Mouse (Mus musculus) liver, postnatal 0 days (tissue): Measurements from ENCODE around the gene Atp6v1g2. TPM values are rescaled to one million over a fixed set of nuclear protein-coding genes. Genes with fewer than 3 reads are reported as not detected.

Experiments
- ATAC-seq: fragments of 200-750 bp; cut with Nextera tagmentation; 2 replicates; pipeline ENCODE4 v1.8.0; 2017; ENCODE audit warnings: mild to moderate bottlenecking, moderate library complexity
- DNase-seq: peaks from one replicate; pipeline ENCODE4 v3.0.0-alpha.2; 2016
- H3K27ac ChIP-seq: fragments of 300-500 bp; sonication (generic); 2 replicates; pipeline ENCODE4 v1.5.1; 2014; ENCODE audit warnings: antibody characterized with exemption, moderate library complexity, mild to moderate bottlenecking, low read depth
- H3K27me3 ChIP-seq: fragments of 300-500 bp; sonication (generic); 2 replicates; pipeline ENCODE4 v1.6.1; 2014; ENCODE audit warnings: low read length, control low read depth, mixed read lengths; ENCODE audit not compliant: insufficient read depth
- H3K36me3 ChIP-seq: fragments of 300-500 bp; sonication (generic); replicated peaks from 2 replicates; pipeline ENCODE4 v1.6.1; 2014; ENCODE audit warnings: mild to moderate bottlenecking, control low read depth, low read length, moderate library complexity, mixed read lengths; ENCODE audit not compliant: insufficient read depth
- H3K4me1 ChIP-seq: fragments of 300-500 bp; sonication (generic); 2 replicates; pipeline ENCODE4 v1.6.1; 2014; ENCODE audit warnings: antibody characterized with exemption, mild to moderate bottlenecking, control low read depth; ENCODE audit not compliant: insufficient read depth
- H3K4me2 ChIP-seq: fragments of 300-500 bp; sonication (generic); 2 replicates; pipeline ENCODE4 v1.6.1; 2014; ENCODE audit warnings: low read depth, mild to moderate bottlenecking, low read length, moderate library complexity, mixed read lengths
- H3K4me3 ChIP-seq: fragments of 300-500 bp; sonication (generic); 2 replicates; pipeline ENCODE4 v1.5.1; 2014; ENCODE audit warnings: low read depth, low read length
- H3K9ac ChIP-seq: fragments of 300-500 bp; sonication (generic); replicated peaks from 2 replicates; pipeline ENCODE4 v1.6.1; 2014; ENCODE audit warnings: mild to moderate bottlenecking, moderate library complexity
- H3K9me3 ChIP-seq: fragments of 300-500 bp; sonication (generic); 2 replicates; pipeline ENCODE4 v1.6.1; 2016; ENCODE audit warnings: mild to moderate bottlenecking, control low read depth, low read length, mixed read lengths
- CTCF ChIP-seq: sonication (generic); IDR thresholded peaks from 2 replicates; pipeline ENCODE4 v1.5.1; 2016; ENCODE audit warnings: antibody characterized with exemption, low read depth
- EP300 ChIP-seq: IDR thresholded peaks from 2 replicates; pipeline ENCODE4 v1.6.1; 2016; ENCODE audit warnings: antibody characterized with exemption, low read depth, mild to moderate bottlenecking
- WGBS: fragments of 180-500 bp; shearing (Covaris S2); extraction: QIAGEN DNeasy Blood & Tissue Kit; methylation state at CpG from one replicate; pipeline ENCODE4 v1.1.7; 2014; ENCODE audit not compliant: insufficient replicate concordance; 5-methylcytosine and 5-hydroxymethylcytosine counted together
- microRNA-seq: library from miRNA; unstranded; fragments of <30 nt; microRNA quantifications from one replicate; pipeline ENCODE4, GENCODE M21; 2016
- polyA plus RNA-seq: library from polyadenylated mRNA; unstranded; fragments of >200 nt; fragmentation: Nextera tagmentation; extraction: Ambion mirVana; gene quantifications from 2 replicates; pipeline ENCODE4 v1.2.1, GENCODE M21; 2015

The Atp6v1g2 gene
- polyA plus RNA-seq, 1 experiment from 2014 or later: 1.3 TPM

DNA sequence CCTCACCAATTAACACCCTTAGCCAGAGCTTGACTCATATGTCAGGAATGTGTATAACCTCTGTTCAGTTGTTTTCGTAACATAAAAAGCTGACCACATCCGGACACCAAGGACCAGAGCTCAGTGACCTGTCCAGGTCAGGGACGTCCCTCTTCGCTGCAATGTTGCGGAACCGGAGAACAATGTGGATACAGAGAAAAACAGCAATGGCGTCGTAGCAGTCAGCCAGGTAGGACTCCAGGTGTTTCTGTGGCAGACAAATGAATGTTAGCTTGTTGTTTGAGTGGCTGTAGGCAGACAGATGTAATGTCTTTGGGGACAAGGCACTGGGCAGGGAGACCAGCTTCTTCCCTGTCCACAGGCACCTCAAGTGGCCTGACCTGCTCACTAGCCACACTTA lies 44.6 kb downstream of the Atp6v1g2 start:
- H3K4me3 ChIP-seq: no peak overlapping the region
- H3K36me3 ChIP-seq: no peaks in the 10 kb centered on the region
- ATAC-seq (no peak), DNase-seq (no peak)
- no peaks in the 10 kb centered on the region for H3K4me1 ChIP-seq
- H3K9me3 ChIP-seq: peaks cover 5% of the 10 kb centered on the region; the same call in 1 of the 2 replicates
- H3K4me2 ChIP-seq: no peak overlapping the region
- TF ChIP-seq CTCF: no peak
- TF ChIP-seq EP300: no peak
- 64% methylated on average over 8 of the region's 8 CpGs for WGBS
- H3K27me3 ChIP-seq: peaks cover 14% of the 10 kb centered on the region; the same call in 1 of the 2 replicates
- no peak overlapping the region for H3K9ac ChIP-seq
- no peak overlapping the region for H3K27ac ChIP-seq

DNA sequence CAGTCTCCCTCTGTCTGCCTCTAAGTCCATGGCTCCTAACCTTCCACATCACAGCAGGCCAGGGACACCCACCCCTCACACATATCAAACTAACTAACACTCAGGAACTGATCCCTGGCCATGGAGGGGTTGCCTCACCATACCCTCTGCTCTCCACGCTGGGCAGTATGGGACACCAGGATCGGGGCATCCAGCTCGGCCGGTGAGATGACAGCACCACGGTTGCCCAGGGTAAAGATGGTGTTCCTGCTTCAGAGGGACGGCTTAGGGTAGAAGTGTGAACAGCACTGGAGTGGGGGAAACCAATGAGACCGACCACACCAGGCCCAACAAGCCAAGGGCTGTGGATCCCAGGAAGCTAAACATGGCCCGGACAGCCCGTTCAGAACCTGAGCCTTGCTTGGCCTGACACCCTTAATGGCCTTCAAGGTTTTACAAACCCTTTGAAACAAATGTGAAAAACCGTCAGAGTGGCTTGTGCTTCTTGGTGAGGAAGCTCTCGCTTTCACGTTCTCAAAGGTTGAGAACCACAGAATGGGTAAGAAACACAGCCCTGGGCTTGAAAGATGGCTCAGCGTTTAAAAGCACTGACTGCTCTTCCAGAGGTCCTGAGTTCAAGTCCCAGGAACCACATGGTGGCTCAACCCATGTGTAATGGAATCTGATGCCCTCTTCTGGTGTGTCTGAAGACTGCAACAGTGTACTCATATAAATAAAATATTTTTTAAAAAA lies 45.7 kb downstream of the Atp6v1g2 start:
- 75% methylated on average over 13 of the region's 13 CpGs for WGBS
- H3K4me2 ChIP-seq: no peak overlapping the region
- no peak for DNase-seq
- TF ChIP-seq CTCF: no peak
- TF ChIP-seq EP300: no peak
- no peak overlapping the region for H3K27ac ChIP-seq
- H3K36me3 ChIP-seq: no peaks in the 10 kb centered on the region
- H3K27me3 ChIP-seq: peaks cover 14% of the 10 kb centered on the region; the same call in 1 of the 2 replicates
- no peaks in the 10 kb centered on the region for H3K9me3 ChIP-seq
- H3K4me1 ChIP-seq: no peaks in the 10 kb centered on the region
- H3K9ac ChIP-seq: no peak overlapping the region
- H3K4me3 ChIP-seq: no peak overlapping the region
- ATAC-seq: no peak

DNA sequence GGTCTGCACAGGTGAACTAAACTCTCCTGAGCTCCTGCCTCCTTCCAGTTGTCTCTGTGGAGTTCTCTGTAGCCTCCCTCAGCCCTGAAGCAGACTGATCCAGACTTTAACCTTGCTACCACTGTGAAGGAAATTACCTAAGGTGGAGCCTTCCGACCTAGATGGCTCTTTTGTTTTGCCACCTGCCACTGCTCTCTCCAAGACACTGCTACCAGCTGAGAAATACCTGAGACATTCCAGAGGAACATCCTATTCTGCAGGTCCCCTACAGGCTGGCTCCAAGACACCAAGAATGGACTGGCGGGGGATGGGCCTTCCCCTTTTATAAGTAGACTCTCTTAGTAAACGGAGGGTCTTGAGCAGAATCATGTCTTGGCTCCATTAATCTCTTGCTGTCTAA lies 46.8 kb downstream of the Atp6v1g2 start:
- peaks cover 11% of the 10 kb centered on the region; the same call in 1 of the 2 replicates for H3K27me3 ChIP-seq
- TF ChIP-seq CTCF: no peak
- no peak for TF ChIP-seq EP300
- no peaks in the 10 kb centered on the region for H3K36me3 ChIP-seq
- H3K27ac ChIP-seq: no peak overlapping the region
- 73% methylated on average over 3 of the region's 3 CpGs for WGBS
- DNase-seq (no peak), ATAC-seq (no peak)
- H3K4me1 ChIP-seq: no peaks in the 10 kb centered on the region
- H3K9ac ChIP-seq: no peak overlapping the region
- no peak overlapping the region for H3K4me2 ChIP-seq
- no peak overlapping the region for H3K4me3 ChIP-seq
- no peaks in the 10 kb centered on the region for H3K9me3 ChIP-seq

- H3K27me3 ChIP-seq: 0 out of 2 replicates have a peak, but pooled peaks cover 5% of the 10 kb centered on the region
- H3K36me3 ChIP-seq: no peaks in the 10 kb centered on the region
- no peak overlapping the region for H3K4me2 ChIP-seq
- no peak overlapping the region for H3K27ac ChIP-seq
- DNase-seq (no peak), ATAC-seq (no peak)
- H3K9ac ChIP-seq: no peak overlapping the region
- no peaks in the 10 kb centered on the region for H3K4me1 ChIP-seq
- TF ChIP-seq EP300 (no peak), CTCF (no peak)
- no peak overlapping the region for H3K4me3 ChIP-seq
- no peaks in the 10 kb centered on the region for H3K9me3 ChIP-seq
These were observed 52.0 kb downstream of the Atp6v1g2 start for GRCm38 (mm10) chr17:35285431-35285830.

Small RNA genes lying within 50 kb of the gene (microRNA-seq; reads per million reads assigned to microRNA genes)
- gene Mir6973a (not detected), gene Mir6974 (not detected), gene Mir6975 (3.2 reads per million), gene Mir8094 (not detected)

Other genes starting within 250 kb of the Atp6v1g2 start
- 38.0 and 43.8 TPM in 2 replicates for gene Vars, start 232.7 kb upstream of the Atp6v1g2 start, polyA plus RNA-seq
- 0.09 and 0.12 TPM in 2 replicates for gene Vwa7, start 217.1 kb upstream of the Atp6v1g2 start, polyA plus RNA-seq
- gene Sapcd1, start 205.6 kb upstream of the Atp6v1g2 start, polyA plus RNA-seq: 3.3 and 4.1 TPM in 2 replicates
- 3.8 and 4.2 TPM in 2 replicates for gene Msh5, start 186.9 kb upstream of the Atp6v1g2 start, polyA plus RNA-seq
- gene Clic1, start 183.7 kb upstream of the Atp6v1g2 start, polyA plus RNA-seq: 98.6 and 102 TPM in 2 replicates
- 15.8 and 17.2 TPM in 2 replicates for gene Ddah2, start 174.6 kb upstream of the Atp6v1g2 start, polyA plus RNA-seq
- gene Ly6g6c, start 168.3 kb upstream of the Atp6v1g2 start, polyA plus RNA-seq: 0.32 and 0.49 TPM in 2 replicates
- gene Mpig6b, start 167.5 kb upstream of the Atp6v1g2 start, polyA plus RNA-seq: 6.5 and 7.1 TPM in 2 replicates
- 0.19 TPM in 1 of 2 replicates, not detected in the other for gene Ly6g6e, start 156.8 kb upstream of the Atp6v1g2 start, polyA plus RNA-seq
- 0.54 and 0.60 TPM in 2 replicates for gene Ly6g6d, start 155.6 kb upstream of the Atp6v1g2 start, polyA plus RNA-seq
- 4.0 and 5.3 TPM in 2 replicates for gene Ly6g6f, start 148.1 kb upstream of the Atp6v1g2 start, polyA plus RNA-seq
- gene Abhd16a, start 144.4 kb upstream of the Atp6v1g2 start, polyA plus RNA-seq: 47.3 and 49.3 TPM in 2 replicates
- not detected in 2 replicates for gene Ly6g5c, start 125.4 kb upstream of the Atp6v1g2 start, polyA plus RNA-seq
- gene Ly6g5b, start 118.2 kb upstream of the Atp6v1g2 start, polyA plus RNA-seq: 0.32 and 0.67 TPM in 2 replicates
- 8.1 and 9.6 TPM in 2 replicates for gene Gpank1, start 112.2 kb upstream of the Atp6v1g2 start, polyA plus RNA-seq
- 120 and 131 TPM in 2 replicates for gene Csnk2b, start 111.6 kb upstream of the Atp6v1g2 start, polyA plus RNA-seq
- gene D17H6S53E, start 107.3 kb upstream of the Atp6v1g2 start, polyA plus RNA-seq: 4.4 and 4.8 TPM in 2 replicates
- gene Apom, start 101.6 kb upstream of the Atp6v1g2 start, polyA plus RNA-seq: 1,209 and 1,216 TPM in 2 replicates
- 16.5 and 19.7 TPM in 2 replicates for gene Bag6, start 98.5 kb upstream of the Atp6v1g2 start, polyA plus RNA-seq
- 28.0 and 32.9 TPM in 2 replicates for gene Prrc2a, start 68.8 kb upstream of the Atp6v1g2 start, polyA plus RNA-seq
- 34.1 and 39.1 TPM in 2 replicates for gene Aif1, start 57.6 kb upstream of the Atp6v1g2 start, polyA plus RNA-seq
- 41.2 and 44.2 TPM in 2 replicates for gene Lst1, start 45.2 kb upstream of the Atp6v1g2 start, polyA plus RNA-seq
- gene Ltb, start 39.2 kb upstream of the Atp6v1g2 start, polyA plus RNA-seq: 5.3 and 6.0 TPM in 2 replicates
- 0.59 and 0.75 TPM in 2 replicates for gene Tnf, start 31.7 kb upstream of the Atp6v1g2 start, polyA plus RNA-seq
- gene Lta, start 28.3 kb upstream of the Atp6v1g2 start, polyA plus RNA-seq: not detected in 2 replicates
- 0.22 TPM in 2 replicates for gene Gm16181, start 12.8 kb upstream of the Atp6v1g2 start, polyA plus RNA-seq
- gene Nfkbil1, start 2.1 kb downstream of the Atp6v1g2 start, polyA plus RNA-seq: 4.1 and 4.4 TPM in 2 replicates
- 79.6 and 87.2 TPM in 2 replicates for gene Ddx39b, start 8.1 kb downstream of the Atp6v1g2 start, polyA plus RNA-seq
- 256 and 291 TPM in 2 replicates for gene H2-D1, start 29.1 kb downstream of the Atp6v1g2 start, polyA plus RNA-seq
- gene H2-Q1, start 86.7 kb downstream of the Atp6v1g2 start, polyA plus RNA-seq: 0.07 and 0.17 TPM in 2 replicates
- 4.9 and 5.3 TPM in 2 replicates for gene H2-Q2, start 108.6 kb downstream of the Atp6v1g2 start, polyA plus RNA-seq
- 4.1 and 5.6 TPM in 2 replicates for gene H2-Q4, start 146.0 kb downstream of the Atp6v1g2 start, polyA plus RNA-seq
- gene H2-Q6, start 191.2 kb downstream of the Atp6v1g2 start, polyA plus RNA-seq: 3.7 TPM in 2 replicates
- 7.5 and 7.9 TPM in 2 replicates for gene H2-Q7, start 205.5 kb downstream of the Atp6v1g2 start, polyA plus RNA-seq
- gene H2-Q10, start 236.4 kb downstream of the Atp6v1g2 start, polyA plus RNA-seq: 621 and 683 TPM in 2 replicates